10 mouse cellular contexts compared by ENCODE assay signal in genomic region chr11:42314850-42315249, GRCm38 (mm10). TPM values are rescaled to one million over a fixed set of nuclear protein-coding genes. Genes with fewer than 3 reads are reported as not detected.
DNase-seq lines count a peak whose midpoint lies in the region; ATAC-seq lines count a peak whose summit lies in the region.
"Had no signal": no experiment of that assay in that cellular context is flagged by ENCODE, and none has a peak within 500 bp of the region (broad histone marks: within the 10 kb centered on the region; RNA-seq: fewer than 3 reads in every experiment).

No protein-coding gene starts in this region.

- no peak overlapping the region for H3K9ac ChIP-seq in forebrain, embryonic 16.5 days (replicated peaks; ENCODE audit: low read depth, low read length)
- no peak overlapping the region for H3K9ac ChIP-seq in midbrain, embryonic 13.5 days (replicated peaks)
- H3K9ac ChIP-seq: heart, embryonic 15.5 days had no signal

- intact Hi-C loops in left cerebral cortex, postnatal 36 days (cut with DNase I): loop anchor here (10.0 kb wide), 1 partner anchor 980 kb away; no protein-coding TSS in a partner anchor

- DNase-seq in WW6 (ENCODE audit: low read depth, low spot score): peak; percentile 20
- DNase-seq in cerebellum, adult 8-10 months: peak; percentile 59
- no peak for DNase-seq in T-cell, adult 2 months (ENCODE audit: low spot score)
- DNase-seq in left cerebral cortex, postnatal 36 days (ENCODE audit: low spot score in 2 of 2): no peak
- DNase-seq in ovary, adult 18-20 months (ENCODE audit: low spot score): no peak
- DNase-seq: lung, postnatal 14 days had no signal

- no peak overlapping the region for H3K27ac ChIP-seq in forebrain, embryonic 16.5 days (ENCODE audit: low read length)
- H3K27ac ChIP-seq in midbrain, embryonic 13.5 days: no peak overlapping the region; the same call in 1 of the 2 replicates
- H3K27ac ChIP-seq: heart, embryonic 15.5 days had no signal

- peak overlapping the region; percentile 31 for H3K4me2 ChIP-seq in forebrain, embryonic 16.5 days (ENCODE audit: low read length)
- peak overlapping the region; percentile 35 for H3K4me2 ChIP-seq in midbrain, embryonic 13.5 days (replicated peaks)
- H3K4me2 ChIP-seq: heart, embryonic 15.5 days had no signal

- H3K4me3 ChIP-seq in forebrain, embryonic 16.5 days (replicated peaks; ENCODE audit: low read length): no peak overlapping the region
- no peak overlapping the region for H3K4me3 ChIP-seq in midbrain, embryonic 13.5 days (replicated peaks)
- H3K4me3 ChIP-seq: heart, embryonic 15.5 days had no signal

- WGBS in forebrain, embryonic 16.5 days: 2% methylated on average over 6 of the region's 6 CpGs
- WGBS in midbrain, embryonic 13.5 days: 2% methylated on average over 6 of the region's 6 CpGs

- peak; percentile 87 for ATAC-seq in forebrain, embryonic 16.5 days
- peak; percentile 83 for ATAC-seq in midbrain, embryonic 13.5 days

- H3K36me3 ChIP-seq in forebrain, embryonic 16.5 days (ENCODE audit: control insufficient read depth, insufficient read depth): no peaks in the 10 kb centered on the region
- no peaks in the 10 kb centered on the region for H3K36me3 ChIP-seq in midbrain, embryonic 13.5 days
- H3K36me3 ChIP-seq: heart, embryonic 15.5 days had no signal

- H3K9me3 ChIP-seq in forebrain, embryonic 16.5 days (ENCODE audit: control insufficient read depth, low read length): no peaks in the 10 kb centered on the region
- no peaks in the 10 kb centered on the region for H3K9me3 ChIP-seq in midbrain, embryonic 13.5 days
- H3K9me3 ChIP-seq: heart, embryonic 15.5 days had no signal

- peaks cover 3% of the 10 kb centered on the region for H3K4me1 ChIP-seq in forebrain, embryonic 16.5 days (replicated peaks; ENCODE audit: control insufficient read depth, insufficient read depth, low read length)
- peaks cover 7% of the 10 kb centered on the region for H3K4me1 ChIP-seq in midbrain, embryonic 13.5 days (replicated peaks)
- H3K4me1 ChIP-seq: heart, embryonic 15.5 days had no signal

- no peaks in the 10 kb centered on the region for H3K27me3 ChIP-seq in forebrain, embryonic 16.5 days (replicated peaks; ENCODE audit: control insufficient read depth, insufficient read depth, low read length)
- no peaks in the 10 kb centered on the region for H3K27me3 ChIP-seq in midbrain, embryonic 13.5 days
- H3K27me3 ChIP-seq: heart, embryonic 15.5 days had no signal

RNA-seq across cellular contexts. Expression of gene Gabra6, which starts 6.0 kb away (rescaled TPM):
- polyA plus RNA-seq in forebrain, embryonic 16.5 days (2015; fragmentation: Nextera tagmentation; extraction: Ambion mirVana): not detected in 2 replicates
- not detected in 2 replicates for polyA plus RNA-seq in midbrain, embryonic 13.5 days (2015; fragmentation: Nextera tagmentation; extraction: Ambion mirVana)
- not detected for total RNA-seq in left cerebral cortex, postnatal 36 days (2021)
- polyA plus RNA-seq: heart, embryonic 15.5 days; spleen, adult 2 months had no signal

Comparison
In these comparisons a context has a peak if more than half of its experiments do, and no peak if none do; other contexts are left out.
1. DNase-seq: peak in WW6 (single experiment) and cerebellum, adult 8-10 months (single experiment); none in T-cell, adult 2 months (single experiment), left cerebral cortex, postnatal 36 days (0 of 2) and ovary, adult 18-20 months (single experiment).